Mouse (Mus musculus) heart, postnatal 4 days (tissue): ENCODE results near the gene Utrn. TPM values are rescaled to one million over a fixed set of nuclear protein-coding genes. Genes with fewer than 3 reads are reported as not detected.

Experiments used
- DNase-seq: peaks from one replicate; pipeline ENCODE4 v3.0.0; 2021
- total RNA-seq, 2 experiments: library from RNA; stranded (reverse); gene quantifications; 2 replicates each; pipeline ENCODE4 v1.2.3; 2021

The Utrn gene
- total RNA-seq, 2 experiments from 2014 or later: 95.0 to 104 TPM

DNA sequence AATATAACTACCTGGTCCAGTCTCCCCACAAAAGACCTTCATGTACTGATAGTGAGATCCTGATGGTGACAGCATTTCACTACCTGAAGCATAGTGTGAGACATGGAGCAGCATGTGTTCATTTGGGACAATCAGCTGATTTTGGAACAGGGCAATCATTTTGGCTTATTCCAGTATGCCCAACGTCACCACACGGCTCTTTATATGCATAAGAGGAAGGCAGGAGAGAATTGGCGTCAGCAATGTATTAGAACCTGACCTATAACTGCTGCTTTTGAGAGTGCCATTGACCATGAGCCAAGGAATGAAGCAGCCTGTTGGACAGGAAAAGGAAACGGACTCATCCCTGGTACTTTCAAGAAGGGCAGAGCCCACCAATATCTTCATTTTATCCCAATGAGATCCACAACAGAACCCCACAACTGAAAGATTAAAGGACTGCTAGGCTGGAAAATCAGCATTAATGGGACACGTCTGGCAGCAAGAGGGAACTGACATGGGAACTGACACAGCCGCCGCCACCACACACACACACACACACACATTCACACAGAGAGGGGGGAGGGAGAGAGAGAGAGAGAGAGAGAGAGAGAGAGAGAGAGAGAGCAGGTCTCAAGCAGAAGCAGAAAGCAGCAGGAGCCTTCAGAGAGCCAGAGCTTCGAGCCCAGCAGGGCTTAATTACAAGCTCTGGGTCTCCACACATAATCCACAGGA lies 73.2 kb downstream of the Utrn start:
- DNase-seq: no peak

DNA sequence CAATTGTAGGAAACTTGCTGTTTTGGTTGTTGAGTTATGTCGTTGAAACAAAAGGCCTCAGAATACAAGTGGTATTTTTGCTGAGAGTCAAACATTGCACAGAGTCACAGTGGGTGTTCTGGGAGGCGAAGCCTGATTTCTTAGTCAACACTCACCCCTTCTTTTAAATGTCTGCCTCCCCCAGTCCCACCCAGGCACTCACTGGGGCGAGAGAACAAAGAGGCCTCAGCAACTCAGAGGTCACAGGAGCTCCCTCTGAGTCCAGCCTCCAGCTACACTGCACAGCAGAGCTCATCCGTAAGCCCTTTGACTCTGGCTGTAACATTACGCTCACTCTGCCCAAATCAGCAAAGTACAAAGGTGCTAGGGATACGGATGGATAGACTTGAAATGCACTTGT lies 77.1 kb downstream of the Utrn start:
- no peak for DNase-seq

DNA sequence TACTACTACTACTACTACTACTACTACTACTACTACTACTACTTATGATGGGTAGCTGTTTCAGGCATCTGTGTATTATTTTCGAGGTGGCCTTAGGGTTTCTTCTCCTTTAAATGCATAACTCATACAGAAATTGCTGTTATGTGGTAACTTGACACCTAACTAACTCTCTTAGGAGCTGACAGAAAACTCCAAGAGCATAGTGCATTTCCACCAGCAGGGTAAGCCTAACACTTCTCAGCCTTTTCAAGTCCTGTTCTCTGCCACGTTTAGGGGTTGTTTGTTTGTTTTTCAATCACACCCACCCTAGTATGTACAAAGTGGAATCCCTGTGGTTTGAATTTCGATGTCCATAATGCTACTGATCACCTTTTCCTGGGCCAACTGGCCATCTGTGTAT lies 78.3 kb downstream of the Utrn start:
- DNase-seq: no peak

DNA sequence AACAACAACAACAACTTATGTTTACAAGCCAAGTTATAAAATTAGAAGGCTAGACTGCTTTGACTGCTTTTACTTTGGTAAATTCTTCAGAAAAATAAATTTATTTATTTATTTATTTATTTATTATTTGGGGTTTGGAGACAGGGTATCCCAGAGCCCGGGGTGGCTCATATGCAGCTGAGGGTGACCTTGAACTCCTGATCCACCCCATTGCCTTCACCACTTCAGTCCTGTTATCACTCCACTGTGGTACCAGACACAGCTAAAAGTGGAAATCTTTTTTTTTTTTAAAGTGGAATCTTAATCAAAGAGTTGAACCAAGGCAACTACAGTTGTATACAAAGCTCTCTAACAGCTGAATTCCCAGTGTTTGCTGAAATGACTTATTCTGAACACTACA lies 80.6 kb downstream of the Utrn start:
- no peak for DNase-seq

DNA sequence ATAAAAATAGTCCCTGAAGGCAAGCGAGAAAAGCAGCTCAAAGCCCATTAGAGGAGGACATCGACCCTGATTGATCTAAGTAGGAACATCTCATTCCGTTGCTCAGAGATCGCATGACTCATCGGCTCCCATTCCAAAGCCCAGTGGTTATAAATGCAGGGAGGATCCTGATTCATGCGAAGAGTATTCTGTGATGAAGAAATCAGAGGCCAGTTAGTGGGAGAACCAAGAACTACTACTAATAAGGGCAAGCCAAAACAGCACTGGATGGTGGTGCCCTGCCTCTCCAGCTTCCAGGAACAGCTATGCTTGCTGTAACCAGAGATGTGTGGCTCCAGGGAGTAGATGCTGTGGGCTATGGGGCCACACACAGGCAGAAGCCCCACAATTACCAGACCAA lies 81.2 kb downstream of the Utrn start:
- no peak for DNase-seq

DNA sequence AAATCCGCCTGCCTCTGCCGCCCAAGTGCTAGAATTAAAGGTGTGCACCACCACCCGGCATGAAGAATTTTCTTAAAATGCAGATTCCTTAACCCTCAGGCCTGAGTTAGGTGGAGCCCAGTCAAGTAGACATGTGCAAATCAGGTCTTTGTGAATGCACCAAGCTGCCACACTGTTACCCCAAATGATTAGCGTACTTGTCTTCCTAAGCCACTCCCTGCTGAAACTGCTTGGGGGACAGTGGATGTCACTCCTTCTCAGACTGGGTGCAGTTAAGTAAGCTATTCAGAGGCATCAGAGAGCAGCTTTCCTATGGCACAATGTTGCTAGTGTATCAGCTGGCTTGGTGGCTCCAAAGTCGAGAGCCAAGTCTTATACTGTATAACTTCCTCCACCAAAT lies 83.9 kb downstream of the Utrn start:
- no peak for DNase-seq

DNA sequence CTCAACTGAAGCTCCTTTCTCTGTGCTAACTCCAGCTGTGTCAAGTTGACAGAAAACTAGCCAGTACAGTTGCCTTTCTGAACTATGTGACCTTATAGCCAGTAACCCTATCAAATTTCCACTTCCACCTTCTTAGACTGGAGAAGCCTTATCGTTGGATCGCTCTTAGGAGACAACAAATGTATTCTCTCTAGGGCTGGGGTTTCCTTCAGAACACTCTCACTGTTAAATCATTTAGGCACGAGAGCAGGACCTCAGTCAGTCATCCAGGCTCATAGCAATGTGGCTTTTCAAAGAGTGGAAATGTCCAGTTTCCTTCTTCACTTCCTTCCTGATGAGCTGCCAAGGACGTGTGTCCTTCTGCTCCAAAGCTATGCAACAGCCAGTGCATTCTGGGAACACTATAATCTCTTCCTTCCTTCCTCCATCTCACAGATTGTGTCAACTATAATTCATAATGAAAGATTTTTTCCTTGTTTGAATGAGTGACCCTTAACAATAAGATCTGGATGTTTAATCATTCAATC lies 87.7 kb downstream of the Utrn start:
- no peak for DNase-seq

DNA sequence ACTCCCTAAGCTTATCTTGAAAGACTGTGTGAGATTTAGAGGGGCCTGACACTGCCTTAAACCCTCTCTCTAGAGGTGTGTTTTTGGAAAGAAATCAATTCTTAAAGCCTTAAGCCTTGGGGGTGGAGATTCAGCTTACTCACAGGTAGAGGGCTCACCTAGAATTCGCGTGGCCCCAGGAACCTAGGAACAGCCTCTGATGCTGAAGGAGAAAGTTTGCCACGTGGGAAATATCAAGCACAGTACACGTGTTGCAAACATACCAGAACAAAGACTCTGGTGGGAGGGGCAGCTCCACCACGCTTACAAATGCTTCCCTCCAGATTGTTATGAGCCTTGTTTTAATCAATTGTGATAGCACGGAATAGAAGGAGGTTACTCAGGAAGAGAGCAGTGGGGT lies 96.0 kb downstream of the Utrn start:
- DNase-seq: no peak

DNA sequence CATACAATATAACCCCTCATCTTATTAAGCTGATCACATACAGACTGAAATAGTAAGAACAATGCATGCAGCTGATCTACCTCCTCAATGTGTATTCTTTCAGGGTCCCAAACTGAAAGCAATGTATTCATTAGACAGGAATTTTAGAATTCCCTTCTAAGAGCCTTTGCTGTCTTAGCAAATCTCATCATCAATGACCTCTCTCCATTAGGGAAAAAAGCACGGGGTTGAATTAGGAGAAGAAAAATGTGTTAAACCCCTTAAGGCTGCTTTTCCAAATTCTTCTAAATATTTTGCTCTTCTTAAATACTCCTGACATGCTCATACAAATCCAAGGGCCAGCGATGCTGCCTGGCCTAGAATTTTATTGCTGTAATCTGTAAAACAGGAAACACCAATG lies 97.7 kb downstream of the Utrn start:
- DNase-seq: no peak

DNA sequence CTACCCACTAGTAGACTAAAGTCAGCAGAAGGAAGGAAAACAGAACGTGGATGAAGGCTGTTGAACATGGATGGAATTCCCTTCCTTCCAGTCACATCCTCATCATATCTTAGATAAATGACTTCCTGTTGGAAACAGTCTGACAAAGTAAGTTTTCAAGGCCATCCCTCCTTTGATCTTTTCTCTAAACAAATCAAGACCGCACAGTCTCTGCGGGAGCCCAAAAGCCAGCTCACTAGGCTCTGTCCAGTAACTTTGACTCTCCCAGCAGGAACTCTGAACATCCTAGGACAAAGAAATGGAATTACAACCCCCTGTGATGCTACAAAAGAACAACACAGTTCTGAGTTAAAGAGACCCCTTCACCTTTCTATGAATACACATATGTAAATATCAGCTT lies 106.5 kb downstream of the Utrn start:
- no peak for DNase-seq

DNA sequence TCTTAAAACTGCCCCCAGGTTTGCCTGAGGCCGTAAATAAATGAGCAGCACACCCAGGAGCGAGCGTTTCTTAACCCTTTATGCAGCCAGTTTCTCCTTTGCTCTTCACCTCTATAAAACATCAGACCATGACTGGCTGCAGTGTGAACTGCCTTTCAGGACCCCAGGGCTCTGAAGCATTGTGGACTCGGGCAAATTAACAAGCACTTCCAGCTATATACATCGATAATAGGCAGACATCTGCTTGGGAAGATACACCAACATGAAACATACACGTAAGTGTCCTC lies 110.5 kb downstream of the Utrn start:
- DNase-seq: no peak

DNA sequence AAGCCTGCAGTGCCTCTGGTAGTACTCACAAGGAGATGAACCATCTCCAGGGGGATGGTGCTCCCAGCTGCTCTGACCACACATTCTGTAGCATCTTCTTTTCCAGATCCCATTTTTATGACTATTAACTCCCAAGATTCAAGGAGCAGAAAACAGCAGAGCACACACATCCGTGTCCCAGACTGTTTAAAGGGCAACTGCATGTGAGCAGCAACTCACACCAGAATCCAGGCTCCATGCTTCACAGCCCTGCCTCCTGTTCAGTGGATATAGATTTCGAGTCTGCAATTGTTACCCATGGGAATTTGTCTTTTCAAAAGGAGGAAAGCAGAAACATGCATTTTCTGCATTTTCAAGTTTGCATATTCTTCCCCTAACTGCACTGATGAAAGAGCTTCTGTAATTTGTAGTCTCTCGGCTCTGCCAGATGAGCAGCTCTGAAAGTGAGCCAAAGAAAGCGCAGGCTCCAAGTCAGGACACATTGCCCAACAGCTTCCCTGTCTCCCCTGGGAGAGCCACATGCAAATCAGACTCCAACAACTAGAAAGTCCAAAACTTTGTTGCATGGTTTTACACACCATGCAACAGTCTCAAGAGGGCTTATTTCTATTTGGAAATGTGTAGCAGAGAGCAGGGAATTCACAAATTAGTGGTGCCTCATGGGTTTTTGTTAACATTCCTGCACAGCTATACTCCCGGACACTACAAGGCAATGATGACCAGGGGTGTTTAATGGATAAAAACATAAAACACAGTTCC lies 111.0 kb downstream of the Utrn start:
- DNase-seq: peak; percentile 43

DNA sequence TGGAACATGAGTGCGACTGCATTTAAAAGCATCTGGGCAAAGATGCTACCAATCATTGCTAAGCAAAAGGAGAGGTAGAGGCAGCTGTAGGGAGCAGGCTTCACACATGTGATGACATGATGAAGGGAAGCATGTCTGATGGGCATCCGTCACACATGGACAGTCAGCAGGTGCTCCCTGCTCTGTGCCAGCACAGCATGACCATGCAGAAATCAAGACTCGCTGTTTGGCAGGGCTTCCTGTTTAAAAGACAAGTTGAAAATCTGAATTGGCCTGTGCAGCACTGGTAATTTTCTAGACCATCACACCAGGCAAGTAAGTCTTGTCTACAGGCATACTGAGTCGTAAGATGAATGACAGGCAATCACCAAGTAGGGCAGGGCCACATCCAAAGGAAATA lies 112.5 kb downstream of the Utrn start:
- no peak for DNase-seq

DNA sequence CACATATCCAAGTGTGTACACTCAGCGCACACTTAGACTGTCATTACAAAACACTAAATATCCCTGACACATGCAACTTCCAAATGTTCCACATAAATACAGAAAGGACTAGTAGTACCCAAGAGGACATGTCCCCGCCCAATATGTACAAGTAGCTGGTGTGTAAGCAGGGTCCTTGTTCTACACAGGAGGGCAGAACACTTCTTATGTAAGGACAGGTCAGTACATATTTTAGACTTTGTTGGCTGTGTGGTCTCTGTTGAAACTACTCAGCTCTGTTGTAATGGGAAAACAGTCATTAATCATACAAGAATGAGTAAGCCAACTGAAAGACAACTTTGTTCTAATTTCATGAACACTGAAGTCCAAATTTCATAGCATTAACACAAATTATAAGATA lies 114.3 kb downstream of the Utrn start:
- DNase-seq: no peak

DNA sequence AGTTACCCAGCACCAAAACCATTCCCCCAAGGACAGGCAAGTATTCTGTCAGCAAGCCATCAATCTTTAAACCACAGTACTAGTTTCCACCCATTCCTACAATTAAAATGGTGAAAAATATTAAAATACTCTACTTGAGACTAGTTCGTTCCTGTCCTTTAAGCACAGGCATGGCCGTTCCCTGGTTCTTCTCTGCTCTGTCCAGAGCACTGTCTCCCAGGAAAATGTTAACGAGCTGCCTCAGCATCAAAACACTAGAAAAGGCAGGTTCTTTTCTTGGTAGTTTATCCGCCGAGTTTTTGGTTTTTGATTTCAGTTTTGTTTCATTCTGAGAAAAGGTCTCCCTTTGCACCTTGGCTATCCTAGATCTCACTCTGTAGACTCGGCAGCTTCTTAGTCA lies 115.0 kb downstream of the Utrn start:
- no peak for DNase-seq

DNA sequence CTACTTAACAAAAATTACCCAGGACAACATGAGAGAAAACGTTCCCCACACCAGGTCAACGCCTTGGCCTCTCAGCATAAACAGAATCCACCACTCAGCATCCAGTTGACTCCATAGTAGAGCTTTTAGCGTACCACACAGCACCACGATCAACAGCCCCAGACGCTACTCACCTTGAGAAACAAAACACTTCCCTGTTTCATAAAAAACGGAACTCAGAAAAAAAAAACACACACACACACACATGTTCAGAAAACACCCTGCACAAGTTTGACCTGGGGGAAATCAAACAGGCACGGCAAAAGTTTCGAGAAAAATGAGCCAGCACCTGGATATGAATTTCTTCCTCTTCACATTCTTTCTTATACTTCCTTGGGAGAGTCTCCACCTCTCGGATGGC lies 125.4 kb downstream of the Utrn start:
- no peak for DNase-seq

DNA sequence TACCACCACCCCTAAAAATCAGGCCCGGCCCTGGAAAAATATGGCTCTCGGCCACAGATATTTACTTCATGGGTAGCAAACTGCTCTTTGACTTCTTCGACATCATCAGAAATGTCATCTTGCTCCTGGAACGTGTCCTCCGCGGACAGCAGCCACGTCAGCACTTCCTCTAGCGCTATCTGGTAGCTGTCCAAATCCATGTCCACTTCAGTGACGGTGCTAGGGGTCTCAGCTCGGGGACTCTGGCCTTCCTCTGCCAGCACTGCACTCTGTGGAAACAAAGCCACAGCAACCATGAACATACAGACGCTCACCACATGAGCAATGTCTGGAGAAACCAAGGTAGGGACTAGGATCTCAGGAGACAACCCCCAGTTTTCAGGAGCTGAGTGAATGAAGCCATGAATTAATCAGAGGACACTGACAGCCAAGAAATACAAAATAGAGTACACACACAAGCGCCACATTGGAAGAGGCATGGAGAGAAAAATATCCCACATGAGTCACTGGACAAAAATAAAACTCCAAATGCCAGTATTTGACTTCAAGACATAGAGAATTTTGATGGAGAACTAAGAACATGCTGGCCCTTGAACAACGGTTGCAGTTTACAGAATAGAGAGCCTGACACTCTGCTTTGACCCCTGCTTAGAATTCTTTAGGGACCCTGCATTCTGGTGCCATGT lies 129.7 kb downstream of the Utrn start:
- DNase-seq: peak; percentile 24

DNA sequence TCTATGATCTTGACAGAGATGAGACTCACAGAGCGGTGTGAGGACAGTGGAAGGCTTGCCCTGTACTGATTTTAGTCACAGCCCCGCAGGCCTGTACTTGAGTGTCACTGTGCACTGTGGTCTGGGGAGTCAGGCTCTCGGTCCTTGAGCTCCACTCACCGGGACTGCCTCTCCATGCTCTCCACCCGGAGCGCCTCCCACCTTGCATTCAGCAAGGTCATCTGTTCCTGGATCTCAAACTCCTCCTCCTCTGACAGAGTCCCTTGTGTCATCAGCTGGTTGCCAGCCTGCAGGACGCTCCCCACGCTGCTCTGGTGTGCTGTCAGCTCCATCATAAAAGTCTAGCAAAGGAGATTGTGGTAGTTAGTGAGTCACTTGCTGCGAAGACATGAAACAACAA lies 131.2 kb downstream of the Utrn start:
- no peak for DNase-seq

DNA sequence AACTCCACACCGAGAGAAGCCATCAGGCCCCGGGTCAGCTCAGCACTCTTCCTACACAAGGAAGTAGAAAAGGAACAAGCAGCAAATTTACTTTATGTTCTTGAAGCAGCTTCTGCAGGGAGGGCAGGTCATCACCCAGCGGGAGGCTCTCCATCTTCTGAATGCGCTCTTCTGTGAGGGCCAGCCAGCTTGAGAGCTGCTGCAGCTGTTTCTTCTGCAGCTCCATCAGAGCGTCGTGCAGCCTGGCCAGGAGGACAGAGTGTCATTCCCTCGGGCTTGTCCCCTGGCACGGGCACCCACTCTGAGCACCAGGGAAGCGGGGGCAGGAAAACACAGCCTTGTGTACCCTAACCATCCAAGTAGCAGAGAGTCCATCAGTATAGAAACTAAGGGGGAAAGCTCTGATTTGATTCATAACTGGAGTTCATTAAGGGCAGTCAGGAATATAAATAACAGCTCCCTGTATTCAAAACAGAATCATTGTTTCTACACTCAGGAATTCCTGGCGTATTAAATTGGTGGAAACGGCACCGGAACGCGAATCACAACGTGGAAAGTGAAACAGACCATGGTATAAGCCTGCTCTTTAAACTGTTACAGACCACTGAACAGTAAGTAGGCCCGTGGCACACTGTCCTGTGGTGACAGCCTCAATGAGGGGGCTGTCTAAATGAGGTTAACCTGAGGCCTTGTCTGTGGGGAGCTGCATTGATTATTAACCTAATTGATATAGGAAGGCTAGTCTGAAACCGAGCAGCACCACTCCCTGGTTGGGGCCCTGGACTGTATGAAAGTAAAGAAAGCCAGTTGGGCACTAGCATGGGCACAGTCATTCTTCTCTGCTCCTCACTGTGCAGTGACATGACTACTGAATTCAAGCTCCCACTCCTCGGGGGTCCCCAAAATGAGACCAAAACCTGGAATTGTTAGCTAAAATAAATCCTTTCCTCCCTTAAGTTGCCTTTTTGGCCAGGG lies 132.0 kb downstream of the Utrn start:
- DNase-seq: no peak

DNA sequence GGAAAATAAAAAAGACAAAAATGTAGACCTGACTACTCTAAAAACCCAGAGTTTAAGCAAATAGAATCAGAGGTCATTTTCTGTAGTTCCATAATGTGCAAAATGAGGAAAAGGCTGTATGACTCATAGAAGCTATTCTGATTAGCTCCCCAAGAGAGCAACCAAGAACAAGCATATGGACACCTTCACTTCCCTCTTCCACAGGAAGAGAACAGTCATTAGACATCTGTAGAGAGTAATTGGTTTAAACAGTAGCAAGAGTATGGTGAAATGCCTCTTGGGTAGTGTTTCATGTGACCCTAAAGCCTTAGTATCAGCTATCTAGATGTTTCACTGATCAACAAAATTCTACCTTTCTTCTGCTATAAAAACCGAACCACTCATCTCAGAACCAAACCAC lies 133.5 kb downstream of the Utrn start:
- no peak for DNase-seq

DNA sequence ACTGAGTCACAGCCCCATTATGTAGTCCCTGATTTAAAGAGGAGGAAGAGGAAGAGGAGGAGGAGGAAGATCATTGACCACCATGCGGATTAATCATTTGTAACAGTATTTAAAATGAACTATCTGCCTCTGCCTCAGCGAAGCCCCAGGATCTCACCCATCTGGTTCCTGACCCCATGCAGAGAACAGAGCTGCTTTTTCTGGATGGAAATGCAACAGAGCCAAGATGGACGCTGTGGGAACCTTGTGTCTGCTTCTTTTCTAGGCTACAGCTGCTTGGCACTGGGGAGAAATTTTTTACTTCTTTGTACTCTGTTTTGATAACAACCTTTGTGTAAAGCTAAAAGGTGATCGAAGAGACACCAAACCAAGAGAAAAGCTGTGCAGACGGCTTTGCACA lies 137.7 kb downstream of the Utrn start:
- no peak for DNase-seq

DNA sequence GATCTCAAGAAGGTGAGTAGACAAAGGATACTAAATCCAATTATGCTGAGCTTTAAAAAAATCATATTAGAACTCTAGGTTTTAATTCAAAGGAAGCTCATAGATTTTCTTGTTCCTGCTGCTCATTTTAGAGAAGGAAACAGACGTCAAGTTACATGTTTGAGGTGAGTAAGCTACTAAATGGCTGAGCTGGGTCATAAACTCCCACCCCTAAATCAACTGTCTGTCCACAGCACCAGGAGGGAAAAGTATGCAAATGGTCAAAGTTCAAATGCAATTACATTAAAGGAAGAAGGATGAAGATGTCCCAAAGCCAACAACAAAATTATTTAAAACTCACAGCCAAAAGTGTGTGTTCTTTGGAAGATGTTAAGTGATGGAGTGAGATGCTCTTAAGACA lies 139.5 kb downstream of the Utrn start:
- no peak for DNase-seq

DNA sequence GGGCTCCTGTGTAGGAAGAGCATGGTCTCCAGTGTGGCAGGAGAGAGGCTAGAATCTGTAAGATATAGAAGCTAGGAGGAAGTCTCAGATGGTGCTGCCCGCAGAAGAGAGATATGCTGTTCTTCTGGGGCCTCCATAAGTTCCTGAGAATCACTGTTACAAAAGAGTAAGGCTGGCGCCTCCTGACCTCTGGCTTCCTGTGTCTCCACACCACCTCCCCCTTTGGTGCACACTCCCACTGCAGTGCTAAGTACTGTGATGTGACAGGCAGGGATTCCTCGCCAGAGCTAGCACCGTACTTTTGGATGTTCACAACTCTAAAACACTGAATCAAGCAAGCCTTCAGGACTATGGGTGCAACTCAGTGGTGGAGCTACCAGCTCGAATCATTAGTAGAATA lies 140.1 kb downstream of the Utrn start:
- DNase-seq: no peak
